Mouse (Mus musculus): ENCODE data around the gene Vav1.
"Not testable (repeated sequence)": the region's sequence is repeated elsewhere in the genome, so short reads cannot be mapped to it uniquely, and the experiment has no call there.

Vav1 gene

DNA sequence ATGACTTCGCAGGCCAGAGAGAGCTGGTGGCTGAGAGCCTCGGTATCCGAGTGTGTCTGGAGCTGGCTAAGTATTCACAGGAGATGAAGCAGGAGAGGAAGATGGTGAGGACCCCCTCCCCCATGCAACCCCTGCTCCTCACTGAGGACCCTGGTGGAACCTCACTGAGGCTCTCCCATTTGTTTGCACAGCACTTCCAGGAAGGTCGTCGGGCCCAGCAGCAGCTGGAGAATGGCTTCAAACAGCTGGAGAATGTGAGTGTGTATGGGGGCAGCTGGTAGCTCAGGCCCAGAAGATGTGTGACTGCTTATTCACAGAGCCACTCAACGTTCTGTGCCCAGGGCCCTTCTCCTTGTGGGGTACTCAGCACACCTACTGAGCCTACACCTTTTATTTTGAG is 25.6 kb upstream of the Vav1 start:
- DNase-seq (ENCODE audit: low spot score in 2 of 2) = no peak

DNA sequence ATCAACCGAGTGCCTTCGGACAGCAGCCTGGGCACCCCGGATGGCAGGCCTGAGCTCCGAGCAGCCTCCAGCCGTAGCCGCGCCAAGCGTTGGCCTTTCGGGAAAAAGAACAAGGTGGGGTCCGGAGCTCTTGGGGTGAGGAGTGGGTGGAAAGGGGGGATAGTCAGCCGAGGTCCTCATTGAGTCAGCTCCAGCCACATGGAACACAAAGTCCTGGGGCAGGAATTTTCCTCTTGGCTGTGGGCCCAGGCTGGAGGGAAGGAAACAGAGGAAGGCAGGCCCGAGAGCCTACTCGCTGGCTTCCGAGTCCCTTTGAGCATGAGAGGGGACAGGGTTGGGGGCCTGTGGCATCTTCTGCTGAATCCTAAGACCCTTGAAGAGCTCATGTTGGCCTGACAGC is 23.5 kb upstream of the Vav1 start:
- DNase-seq (ENCODE audit: low spot score in 2 of 2) = no peak

DNA sequence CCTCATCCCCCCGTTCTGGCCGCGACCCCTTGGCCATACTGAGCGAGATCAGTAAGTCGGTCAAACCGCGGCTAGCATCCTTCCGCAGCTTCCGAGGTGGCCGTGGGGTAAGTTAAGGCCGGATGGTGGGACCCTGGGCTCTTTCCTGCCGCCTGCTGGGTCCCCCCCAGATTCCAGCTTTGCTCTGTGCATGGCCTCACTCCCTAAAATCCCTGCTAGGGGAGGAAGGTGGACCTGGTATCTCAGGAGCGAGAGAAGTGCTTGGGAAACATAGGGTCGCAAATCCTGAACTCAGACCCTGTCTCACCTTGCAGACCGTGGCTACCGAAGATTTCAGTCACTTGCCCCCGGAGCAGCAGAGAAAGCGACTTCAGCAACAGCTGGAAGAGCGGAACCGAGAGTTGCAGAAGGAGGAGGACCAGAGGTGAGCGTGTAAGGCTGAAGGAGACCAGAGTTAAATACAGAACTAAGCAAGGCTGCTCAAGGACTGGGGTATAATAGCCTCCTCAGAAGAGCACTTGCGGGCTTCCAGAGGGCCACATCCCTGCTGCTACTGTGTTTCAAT is 21.9 kb upstream of the Vav1 start:
- no peak for DNase-seq (ENCODE audit: low spot score in 2 of 2)

DNA sequence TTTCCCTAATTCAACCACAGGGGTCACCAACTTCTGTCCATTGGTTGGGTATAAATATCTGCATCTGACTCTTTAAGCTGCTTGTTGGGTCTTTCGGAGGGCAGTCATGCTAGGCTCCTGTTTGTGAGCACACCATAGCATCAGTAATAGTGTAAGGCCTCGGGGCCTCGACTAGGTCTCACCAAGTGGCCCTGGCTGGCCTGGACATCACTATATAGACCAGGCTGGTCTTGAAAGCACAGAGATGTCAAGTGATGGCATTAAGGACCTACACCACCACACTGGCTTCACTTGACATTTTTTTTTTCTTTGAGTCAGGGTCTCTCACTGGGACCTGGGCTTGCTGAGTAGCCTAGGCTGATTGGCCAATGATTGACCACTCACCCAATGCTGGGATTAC is 20.7 kb upstream of the Vav1 start:
- DNase-seq (ENCODE audit: low spot score in 2 of 2) = no peak

DNA sequence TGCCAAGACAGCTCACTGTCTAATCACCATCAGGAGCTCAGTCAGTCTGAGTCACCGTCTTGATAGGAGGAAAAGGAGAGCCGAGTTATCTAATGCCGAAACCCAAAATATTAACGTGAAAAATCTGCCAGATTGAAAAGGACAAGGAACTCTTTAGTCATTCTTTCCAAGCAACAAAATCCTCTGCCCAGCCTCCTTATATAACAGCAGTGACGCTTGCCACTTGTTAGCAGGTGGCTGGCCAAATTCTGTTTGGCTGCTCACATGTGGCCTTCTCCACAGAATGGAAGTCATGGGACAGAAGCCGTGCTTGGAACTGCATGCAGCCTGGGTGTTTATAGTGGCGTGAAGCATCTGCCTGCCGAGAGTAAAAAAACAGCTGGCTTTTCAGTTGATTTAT is 19.2 kb upstream of the Vav1 start:
- peak; percentile 29 to 38 for DNase-seq (ENCODE audit: low spot score in 2 of 2)

DNA sequence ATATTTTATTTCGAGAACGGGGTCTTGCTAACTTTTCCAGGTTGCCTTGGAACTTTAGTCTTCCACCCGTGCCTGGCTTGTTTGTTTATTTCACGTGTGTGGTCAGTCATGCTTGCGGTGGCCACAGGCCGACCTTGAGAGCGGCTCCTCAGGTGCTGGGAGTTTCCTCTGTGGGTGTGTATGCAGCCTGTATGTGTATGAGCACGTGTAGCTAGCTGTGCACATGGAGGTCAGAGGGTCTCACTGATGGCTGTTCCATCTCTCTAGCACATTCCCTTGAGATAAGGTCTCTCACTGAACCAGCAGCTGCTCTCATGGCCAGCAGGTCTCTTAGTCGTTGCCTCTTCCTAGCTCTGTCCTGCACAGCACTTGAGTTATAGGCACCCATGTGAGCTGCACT is 18.5 kb upstream of the Vav1 start:
- DNase-seq (ENCODE audit: low spot score in 2 of 2) = no peak

DNA sequence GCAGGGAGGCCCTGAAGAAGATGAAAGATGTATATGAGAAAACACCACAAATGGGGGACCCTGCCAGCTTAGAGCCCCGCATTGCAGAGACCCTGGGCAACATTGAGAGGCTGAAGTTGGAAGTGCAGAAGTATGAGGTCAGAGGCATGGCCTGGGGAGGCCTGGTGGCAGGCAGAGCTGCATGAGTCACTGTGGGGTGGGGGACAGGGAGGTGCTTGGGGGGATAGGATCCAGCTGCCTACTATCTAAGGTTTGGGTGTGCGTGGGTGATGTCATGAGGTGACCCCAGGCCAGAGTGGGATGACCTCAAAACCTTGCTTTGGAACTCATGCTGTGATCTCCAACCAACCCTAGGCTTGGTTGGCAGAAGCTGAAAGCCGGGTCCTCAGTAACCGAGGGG is 17.6 kb upstream of the Vav1 start:
- no peak for DNase-seq (ENCODE audit: low spot score in 2 of 2)

DNA sequence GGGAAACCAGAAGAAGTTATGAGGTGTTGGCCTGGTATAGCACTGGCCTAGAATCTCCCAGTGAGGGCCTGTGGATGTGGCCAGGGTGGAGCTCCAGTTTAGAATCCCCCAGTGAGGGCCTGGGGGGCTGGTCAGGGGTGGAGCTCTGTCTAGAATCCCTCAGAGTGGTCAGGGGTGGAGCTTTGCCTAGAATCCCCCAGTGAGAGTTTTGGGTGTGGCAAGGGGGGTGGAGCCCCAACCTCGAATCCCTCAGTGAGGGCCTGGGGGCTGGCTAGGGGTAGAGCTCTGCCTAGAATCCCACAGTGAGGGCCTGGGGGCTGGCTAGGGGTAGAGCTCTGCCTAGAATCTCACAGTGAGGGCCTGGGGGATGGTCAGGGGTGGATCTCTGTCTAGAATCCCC is 17.1 kb upstream of the Vav1 start:
- no peak for DNase-seq (ENCODE audit: low spot score in 2 of 2)

DNA sequence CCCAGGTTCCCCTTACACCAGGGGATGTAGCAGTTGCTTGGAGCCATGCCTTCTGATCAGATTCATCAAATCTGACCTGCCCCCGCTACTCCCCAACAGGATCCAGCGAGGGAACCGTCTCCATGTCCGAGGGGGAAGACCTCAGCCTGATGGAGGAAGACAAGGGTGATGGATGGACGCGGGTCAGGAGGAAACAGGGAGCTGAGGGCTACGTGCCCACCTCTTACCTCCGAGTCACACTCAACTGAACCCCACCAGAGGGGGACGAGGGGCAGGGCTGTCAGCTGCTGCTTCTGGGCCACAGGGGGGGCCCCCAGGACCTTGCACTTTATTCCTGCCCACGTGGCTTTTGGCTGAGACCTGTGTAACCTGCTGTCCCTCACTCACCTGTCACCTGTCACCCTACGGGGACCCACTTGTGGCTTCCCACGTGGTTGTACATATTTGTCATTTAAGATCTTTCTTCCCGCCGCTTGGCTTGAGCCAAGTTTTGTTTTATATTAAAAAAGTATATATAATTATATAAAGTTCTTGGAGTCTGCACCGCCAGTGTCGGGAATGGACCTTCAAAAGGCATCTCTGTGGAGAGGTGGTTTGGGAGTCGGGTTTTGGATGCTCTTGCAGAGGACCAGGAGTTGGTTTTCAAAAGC is 15.9 kb upstream of the Vav1 start:
- DNase-seq (ENCODE audit: low spot score in 2 of 2) = no peak

DNA sequence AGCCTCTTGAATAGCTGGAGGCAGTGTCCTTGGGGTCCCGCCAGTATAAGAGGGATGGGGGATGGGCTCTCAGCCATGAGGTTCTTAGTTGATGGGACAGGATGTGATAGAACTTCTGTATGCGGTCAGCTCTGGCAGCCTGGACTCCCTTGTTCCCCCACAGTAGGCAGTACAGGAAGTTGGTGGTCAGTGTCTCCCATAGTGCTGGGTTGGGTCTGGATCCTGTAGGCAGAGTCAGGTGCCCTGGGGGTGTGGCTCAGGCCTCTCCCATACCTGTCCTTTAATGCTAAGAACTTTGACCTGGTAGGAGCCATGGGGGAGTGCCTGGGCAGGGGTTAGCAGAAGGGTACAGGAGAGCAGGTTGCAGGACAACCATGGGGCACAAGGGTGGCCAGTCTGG is 14.7 kb upstream of the Vav1 start:
- DNase-seq (ENCODE audit: low spot score in 2 of 2) = no peak

DNA sequence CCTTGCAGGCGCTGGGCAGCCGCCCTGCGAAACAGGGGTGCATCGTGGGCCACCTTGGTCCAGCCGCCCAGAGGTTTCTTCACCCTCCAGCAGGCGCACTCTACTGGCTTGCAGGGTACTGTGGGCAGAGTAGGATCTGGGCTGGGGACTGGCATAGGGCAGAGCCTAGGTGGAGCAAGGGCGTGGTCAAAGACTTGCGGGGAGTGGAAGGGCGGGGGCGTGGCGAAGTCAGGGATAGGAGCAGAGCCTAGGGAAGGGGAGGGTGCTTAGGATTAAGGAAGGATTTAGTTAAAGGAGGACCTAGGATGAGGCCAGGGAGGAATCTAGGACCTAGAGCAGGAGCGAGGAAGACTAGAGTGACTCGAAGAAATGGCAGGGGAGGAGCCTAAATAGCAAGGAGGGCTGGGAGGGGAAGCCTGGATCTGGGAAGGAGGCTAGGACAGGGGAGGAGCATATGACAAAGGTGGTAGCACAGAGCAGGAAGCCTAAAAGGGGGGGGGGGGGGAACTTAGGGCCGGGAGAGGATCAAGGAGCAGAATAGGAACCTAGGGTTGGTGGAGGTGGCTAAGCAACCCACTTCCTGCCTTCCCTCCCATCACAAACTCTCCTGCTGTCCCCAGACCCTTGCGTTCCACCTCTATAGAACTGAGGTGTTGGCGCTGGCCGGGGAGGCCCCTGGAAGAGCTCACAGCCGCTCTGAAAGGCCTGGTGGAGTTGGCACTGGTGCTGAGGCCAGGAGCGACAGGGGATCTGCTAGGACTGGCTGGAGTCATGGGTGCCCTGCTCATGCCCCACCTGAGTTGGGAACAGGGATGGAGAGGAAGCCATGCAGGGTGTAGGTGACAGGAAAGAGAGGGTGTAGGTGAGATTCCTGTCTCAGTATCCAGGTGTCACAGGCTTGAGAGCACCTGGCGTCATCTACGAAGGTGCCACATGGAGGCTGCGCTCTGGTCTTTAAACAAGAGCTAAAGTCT is 13.6 kb upstream of the Vav1 start:
- peak in 1 of 2 experiments; percentile 11 for DNase-seq (ENCODE audit: low spot score in 2 of 2)

DNA sequence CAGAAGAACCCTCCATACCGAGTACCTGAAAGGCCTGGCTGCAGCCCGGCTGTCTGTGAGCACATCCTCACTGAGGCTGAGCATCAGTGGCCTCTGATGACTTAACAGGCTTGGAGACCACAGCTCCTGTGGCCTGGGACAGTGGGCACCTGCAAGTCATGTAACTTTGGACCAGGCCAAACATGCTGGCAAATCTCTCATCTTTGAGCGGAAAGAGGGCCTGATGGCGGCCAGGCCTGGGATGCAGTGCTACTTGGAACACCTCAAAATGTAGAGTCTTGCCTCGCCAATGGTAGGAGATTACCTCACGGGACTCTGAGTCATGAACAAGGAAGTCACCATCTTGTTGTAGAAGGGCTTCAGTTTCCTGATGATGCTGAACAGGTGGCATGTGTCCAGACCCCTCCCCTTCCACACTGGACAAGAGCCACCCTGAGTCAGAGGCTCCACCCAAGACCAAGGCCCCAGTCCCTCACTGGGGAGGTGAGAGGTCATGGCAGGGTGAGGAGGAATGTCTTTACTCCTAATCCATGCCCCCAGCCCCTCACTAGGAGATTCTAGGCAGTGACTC is 11.3 kb upstream of the Vav1 start:
- DNase-seq (ENCODE audit: low spot score in 2 of 2) = no peak

DNA sequence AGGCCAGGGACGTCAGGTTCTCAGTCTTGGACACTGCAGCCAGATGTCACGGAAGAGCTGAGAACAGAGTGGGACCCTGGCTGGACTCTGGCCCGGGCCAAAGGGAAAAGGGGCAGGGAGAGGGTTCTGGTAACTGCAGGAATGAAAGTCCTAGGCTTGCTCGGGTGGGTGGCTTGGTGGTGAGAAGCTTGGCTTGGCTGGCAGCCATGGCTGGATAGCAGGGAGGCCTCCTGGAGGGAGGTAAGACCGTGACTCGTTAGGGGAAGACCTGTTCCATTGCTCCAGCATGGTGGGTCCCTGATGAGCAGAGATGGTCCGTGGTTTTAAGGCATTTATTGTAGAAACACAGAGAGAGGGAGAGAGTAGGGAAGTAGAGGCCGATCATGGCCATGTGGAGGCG is 7.6 kb upstream of the Vav1 start:
- DNase-seq (ENCODE audit: low spot score in 2 of 2) = no peak

DNA sequence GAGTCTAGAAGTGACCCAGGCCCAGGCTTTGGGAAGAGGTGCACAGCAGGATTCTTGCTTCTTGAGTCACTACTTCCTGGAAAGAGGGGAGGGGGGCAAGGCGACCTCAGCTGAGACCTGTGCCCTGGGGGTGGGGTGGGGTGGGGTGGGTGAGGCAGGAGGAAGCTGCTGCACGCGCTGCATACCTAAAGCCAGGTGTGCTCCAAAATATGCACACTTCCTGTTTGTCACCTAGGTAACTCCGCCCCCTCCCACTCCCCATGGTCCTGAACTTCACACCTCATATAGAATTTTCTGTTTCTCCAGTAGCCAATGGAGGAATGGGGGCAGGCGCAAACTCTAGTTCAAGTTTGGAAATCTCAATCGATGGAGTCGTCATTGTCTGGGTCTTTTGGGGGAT is 5.1 kb upstream of the Vav1 start:
- no peak for DNase-seq (ENCODE audit: low spot score in 2 of 2)

DNA sequence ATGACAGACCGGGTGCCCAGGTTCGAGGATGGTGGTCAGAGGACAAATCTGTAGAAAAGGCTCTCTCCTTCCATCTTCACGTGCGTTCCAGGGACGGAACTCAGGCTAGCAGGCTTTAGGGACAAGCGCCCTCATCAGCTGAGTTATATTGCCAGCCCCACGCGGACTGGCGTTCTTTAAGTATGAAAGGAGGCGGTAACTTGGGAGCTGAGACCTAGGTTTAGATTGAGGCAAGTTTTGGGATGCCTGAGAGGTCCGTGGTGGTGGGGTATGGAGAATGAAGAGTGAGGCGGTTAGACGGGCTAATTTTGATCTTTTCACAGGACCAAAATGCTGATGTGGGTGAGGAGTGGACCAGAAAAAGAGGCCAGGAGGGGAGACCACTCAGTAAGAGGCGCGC is 4.2 kb upstream of the Vav1 start:
- no peak for DNase-seq (ENCODE audit: low spot score in 2 of 2)

DNA sequence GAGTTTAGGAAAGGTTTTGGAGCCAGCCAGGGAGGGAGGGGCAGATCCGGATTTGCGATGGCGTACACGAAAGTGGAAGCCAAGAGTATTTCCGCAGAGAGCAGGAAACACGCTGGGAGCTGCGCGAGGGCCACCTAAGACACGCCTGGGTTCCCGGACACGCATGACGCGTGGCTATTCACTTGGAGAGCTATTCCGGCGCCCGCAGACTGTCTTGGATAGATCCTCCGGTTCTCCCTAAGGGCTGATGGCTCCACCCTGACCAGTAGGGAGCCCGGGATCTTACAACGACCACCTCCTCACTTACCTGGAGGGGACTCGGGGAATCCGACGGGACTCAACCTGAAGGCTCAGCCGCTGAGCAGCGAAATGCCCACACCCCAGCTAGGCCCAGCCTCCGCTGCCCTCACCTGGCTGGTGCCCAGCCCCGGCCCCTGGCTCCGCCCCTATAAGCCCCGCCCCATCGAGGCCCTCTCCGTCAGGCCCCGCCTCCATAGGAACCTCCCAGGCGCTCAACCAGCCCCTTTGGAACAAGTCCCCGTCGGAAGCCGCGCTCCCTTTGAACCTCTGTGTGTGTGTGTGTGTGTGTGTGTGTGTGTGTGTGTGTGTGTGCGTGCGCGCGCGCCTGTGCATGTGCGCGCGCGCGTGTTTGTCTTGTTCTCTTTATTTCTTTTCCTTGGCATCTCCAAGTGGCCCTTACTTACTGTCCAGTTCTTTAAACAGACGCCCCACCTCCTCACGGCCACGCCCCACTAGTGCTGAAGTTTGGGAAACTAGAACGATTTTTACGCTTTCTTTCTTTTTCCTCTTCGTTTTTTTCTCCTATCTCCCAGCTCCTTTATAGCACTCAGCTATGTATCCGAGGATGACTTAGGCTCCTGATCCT is 3.5 kb upstream of the Vav1 start:
- DNase-seq (ENCODE audit: low spot score in 2 of 2) = peak; percentile 49 to 50

DNA sequence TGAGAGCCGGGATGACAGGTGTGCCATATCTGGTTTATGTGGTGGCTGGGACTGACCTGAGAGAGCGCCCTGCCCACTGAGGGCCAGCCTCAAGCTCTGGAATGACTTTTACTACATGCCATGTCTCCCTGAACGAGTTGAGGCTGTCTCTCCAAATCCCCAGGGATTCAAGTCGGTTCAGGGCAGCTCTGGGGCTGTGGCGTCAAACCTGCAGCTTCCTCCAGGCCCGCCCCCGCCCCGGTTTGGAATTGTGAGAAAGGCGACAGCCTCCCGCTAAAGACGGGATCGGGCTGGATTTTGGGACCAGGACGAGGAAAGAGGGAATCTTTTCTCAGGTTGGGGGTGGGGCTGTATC is 2.9 kb upstream of the Vav1 start:
- no peak for DNase-seq (ENCODE audit: low spot score in 2 of 2)

DNA sequence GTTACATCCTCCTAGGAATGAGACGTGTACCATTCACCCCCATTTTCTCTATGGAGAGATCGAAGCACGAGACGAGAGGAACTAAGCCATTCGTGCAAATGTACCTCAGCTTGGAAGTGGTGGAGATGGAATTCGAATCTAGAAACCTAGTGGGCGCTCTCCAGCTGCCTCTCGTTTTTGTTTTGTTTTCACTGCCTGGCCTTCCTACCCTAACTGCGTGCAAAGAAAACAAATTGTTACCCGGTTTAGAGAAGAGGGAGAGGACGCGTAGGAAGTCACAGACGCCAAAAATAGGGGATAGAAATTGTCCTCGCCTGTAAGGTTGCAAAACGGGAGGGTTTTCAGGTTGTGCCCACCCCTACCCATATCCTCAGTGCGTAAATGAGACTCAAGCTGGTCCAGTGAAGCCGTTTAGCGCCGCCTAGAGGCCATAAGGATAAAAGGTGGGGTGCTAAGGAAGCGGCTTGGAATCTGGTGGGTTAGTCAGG is 2.2 kb upstream of the Vav1 start:
- peak; percentile 73 to 85 for DNase-seq (ENCODE audit: low spot score in 2 of 2)

DNA sequence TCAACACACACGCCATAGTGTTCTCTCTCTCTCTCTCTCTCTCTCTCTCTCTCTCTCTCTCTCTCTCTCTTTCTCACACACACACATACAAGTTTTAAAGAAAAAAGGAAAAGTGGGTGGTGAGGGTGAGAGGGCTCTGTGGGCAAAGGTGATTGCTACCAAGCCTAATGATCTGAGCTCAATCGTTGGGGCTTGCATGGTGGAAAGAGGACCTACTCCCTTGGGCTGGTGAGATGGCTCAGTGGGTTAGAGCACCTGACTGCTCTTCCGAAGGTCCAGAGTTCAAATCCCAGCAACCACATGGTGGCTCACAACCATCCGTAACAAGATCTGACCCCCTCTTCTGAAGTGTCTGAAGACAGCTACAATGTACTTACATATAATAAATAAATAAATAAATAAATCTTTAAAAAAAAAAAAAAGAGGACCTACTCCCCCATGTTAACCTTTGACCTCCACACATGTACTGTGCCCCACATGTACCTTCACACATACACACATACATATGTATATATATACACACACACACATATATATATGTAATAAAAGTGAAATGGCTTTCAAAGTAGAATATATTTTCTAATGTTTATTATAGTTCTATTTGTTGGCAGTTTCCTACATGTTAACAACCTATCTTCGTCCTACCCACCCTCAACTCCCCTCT is 1.2 kb upstream of the Vav1 start:
- not testable (repeated sequence) for DNase-seq (ENCODE audit: low spot score in 2 of 2)

DNA sequence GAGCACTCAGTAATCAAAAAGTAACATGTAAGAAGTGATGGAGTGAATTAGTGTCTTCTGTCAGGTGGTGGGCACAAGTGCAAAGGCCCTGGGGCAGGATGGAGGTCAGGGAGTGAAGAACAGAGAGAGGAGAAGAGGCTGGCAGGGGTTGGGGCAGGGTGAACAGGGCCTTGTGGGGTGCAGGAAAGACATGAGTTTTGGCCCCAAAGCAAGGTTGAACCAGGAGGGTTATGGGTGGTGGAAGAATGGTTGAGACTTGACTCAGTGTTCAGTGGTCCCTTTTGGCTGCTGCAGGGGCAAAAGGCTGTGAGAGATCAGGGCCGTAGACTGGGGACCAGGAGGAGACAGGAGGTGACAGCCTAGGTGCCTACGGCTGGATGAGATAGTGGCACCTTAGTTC is 363 bp upstream of the Vav1 start:
- DNase-seq (ENCODE audit: low spot score in 2 of 2) = no peak

All from right cerebral cortex, adult 2 months (tissue).